Mouse (Mus musculus) spleen, adult 2 months (tissue): Measurements from ENCODE around the gene Etv4.

Experiments
- CTCF ChIP-seq: fragments of 200-500 bp; IDR thresholded peaks from 2 replicates; pipeline ENCODE4 v1.5.1; 2011; ENCODE audit warnings: mild to moderate bottlenecking, inconsistent platforms; ENCODE audit not compliant: insufficient read depth, insufficient read length, insufficient replicate concordance; ENCODE audit errors: extremely low read depth
- POLR2A ChIP-seq: fragments of 200-500 bp; IDR thresholded peaks from 2 replicates; pipeline ENCODE4 v1.6.1; 2011; ENCODE audit warnings: low read depth, low read length, inconsistent platforms

GRCm38 (mm10) chr11:101729308-101729707 is 55.9 kb downstream of the Etv4 start:
- TF ChIP-seq CTCF (no peak), POLR2A (no peak)
